Mouse (Mus musculus) ES-E14 (cell line): Measurements from ENCODE around the gene Sipa1.

Experiments
- CHD2 ChIP-seq: IDR thresholded peaks from 2 replicates; pipeline ENCODE4 v1.6.1; 2014; ENCODE audit warnings: mild to moderate bottlenecking, low read depth, low read length, inconsistent platforms
- MAFK ChIP-seq: IDR thresholded peaks from 2 replicates; pipeline ENCODE4 v1.6.1; 2014; ENCODE audit warnings: mild to moderate bottlenecking, low read depth, low read length, inconsistent platforms; ENCODE audit not compliant: insufficient read depth
- ZC3H11A ChIP-seq: IDR thresholded peaks from 2 replicates; pipeline ENCODE4 v1.6.1; 2012; ENCODE audit warnings: low read depth, mild to moderate bottlenecking, inconsistent platforms, low read length, borderline replicate concordance
- ZNF384 ChIP-seq: IDR thresholded peaks from 2 replicates; pipeline ENCODE4 v1.6.1; 2012; ENCODE audit warnings: low read depth, low read length, inconsistent platforms

DNA sequence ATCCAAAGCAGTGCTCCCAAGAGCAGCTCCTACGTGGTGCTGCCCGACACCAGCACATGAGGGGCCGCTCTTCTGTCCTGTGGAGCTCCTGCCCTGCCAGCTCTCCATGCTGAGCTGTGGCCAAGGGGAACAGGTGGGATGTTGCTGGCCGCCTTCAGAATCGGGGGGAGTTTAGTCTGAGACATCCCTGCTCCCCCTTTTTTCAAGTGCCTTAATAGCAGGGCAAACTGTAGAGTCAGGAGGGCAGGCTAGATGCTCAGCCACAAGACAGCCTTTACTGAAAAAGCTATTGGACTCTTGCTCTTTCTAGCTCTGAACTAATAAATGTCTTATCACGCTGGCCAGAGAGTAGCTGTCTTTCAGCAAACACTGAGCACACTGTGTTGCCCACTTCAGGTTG is 15.7 kb downstream of the Sipa1 start:
- TF ChIP-seq MAFK (no peak), CHD2 (no peak), ZC3H11A (no peak), ZNF384 (no peak)
